13 mouse cellular contexts compared by ENCODE assay signal in the genomic region with DNA sequence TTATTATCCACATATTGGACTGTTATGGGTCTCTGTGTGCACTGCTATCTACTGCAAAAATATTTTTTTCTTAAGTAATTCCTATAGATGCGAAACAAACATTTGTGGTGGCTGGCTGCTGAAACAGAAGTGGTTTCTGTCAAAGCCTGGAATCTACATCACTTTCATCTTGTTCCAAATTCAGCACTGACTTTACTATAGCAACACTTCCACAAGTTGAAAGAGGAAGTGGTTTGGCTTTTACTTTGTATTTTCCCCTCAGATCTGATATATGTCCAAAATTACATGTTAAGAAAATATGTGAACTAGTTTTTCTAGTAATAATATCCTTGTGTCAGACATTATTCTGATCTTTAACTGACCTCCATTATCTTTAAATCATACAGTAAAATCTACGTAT.
"Had no signal": no experiment of that assay in that cellular context is flagged by ENCODE, and none has a peak within 500 bp of the region (broad histone marks: within the 10 kb centered on the region; RNA-seq: fewer than 3 reads in every experiment).

No protein-coding gene starts in this region.

- H3K9me3 ChIP-seq: kidney, embryonic 15.5 days; limb, embryonic 13.5 days; midbrain, embryonic 12.5 days had no signal

- DNase-seq: kidney, adult 2 months; kidney, postnatal 25 days; left cerebral cortex, postnatal 4 days; lung, adult 18-20 months; lung, postnatal 10 days; lung, postnatal 4 days; right cerebral cortex, postnatal 14 days had no signal

- H3K4me2 ChIP-seq: kidney, embryonic 15.5 days; limb, embryonic 13.5 days; midbrain, embryonic 12.5 days had no signal

- H3K27ac ChIP-seq: kidney, embryonic 15.5 days; left cerebral cortex, adult 2 months; limb, embryonic 13.5 days; liver, embryonic 14.5 days; midbrain, embryonic 12.5 days had no signal

- H3K9ac ChIP-seq: kidney, embryonic 15.5 days; limb, embryonic 13.5 days; liver, embryonic 14.5 days; midbrain, embryonic 12.5 days had no signal

- H3K27me3 ChIP-seq: kidney, embryonic 15.5 days; limb, embryonic 13.5 days; midbrain, embryonic 12.5 days had no signal

- ATAC-seq: midbrain, embryonic 16.5 days had no signal

- H3K4me3 ChIP-seq: kidney, embryonic 15.5 days; left cerebral cortex, adult 2 months; limb, embryonic 13.5 days; midbrain, embryonic 12.5 days had no signal

- H3K36me3 ChIP-seq: kidney, embryonic 15.5 days; limb, embryonic 13.5 days; midbrain, embryonic 12.5 days had no signal

- H3K4me1 ChIP-seq: kidney, embryonic 15.5 days; limb, embryonic 13.5 days; midbrain, embryonic 12.5 days had no signal
